Mouse (Mus musculus) cerebellum, postnatal 25 days (tissue): Measurements from ENCODE around the gene Map4k2.
A peak's percentile ranks its signal among the peaks of the same experiment; 100 is the strongest.
"Not testable (repeated sequence)": the region's sequence is repeated elsewhere in the genome, so short reads cannot be mapped to it uniquely, and the experiment has no call there.

Experiments used
- DNase-seq, 2 experiments: peaks; one replicate each; pipeline ENCODE4 v3.0.0; 2021; ENCODE audit warnings: mixed read lengths in 2 of 2

Map4k2 gene

DNA sequence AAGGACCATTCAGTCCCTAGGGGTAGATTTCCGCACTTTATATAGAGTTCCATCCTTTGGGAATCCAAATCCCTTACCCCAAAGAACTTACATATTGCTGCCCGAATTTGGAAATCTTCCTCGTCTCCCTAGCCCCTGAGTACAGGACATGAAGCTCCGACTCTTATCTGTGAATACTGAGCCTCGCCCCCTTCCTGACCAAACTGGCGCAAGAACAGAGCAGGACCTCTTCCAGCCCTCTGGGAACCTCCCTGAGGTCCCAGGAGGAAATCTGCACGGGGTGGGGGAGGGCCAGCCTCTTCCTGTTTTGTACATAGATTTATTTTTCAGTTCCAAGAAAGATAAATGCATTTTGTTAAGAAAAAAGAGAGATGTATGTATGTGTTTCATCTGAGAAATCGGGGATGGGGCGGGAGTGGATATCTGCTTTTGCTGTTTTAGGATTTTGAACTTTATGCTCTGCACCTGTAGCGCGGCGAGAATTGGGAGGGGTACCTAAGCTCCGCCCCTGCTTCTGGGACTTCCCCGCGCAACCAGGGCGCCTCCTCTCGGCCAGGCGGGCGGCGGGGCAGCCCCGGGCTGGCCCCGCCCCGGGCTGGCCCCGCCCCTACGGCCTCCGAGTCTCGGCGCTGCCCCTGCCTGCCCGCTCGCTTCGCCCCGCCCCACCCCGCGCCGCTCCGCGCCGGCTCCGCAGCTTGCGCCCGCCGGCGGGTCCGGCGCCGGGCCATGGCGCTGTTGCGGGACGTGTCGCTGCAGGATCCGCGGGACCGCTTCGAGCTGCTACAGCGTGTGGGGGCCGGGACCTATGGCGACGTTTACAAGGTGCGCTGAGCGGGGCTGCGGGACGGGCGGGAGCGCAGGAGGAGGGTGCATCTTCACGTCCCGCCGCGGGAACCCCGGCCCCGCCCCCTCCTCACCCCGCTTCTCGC, at the start of gene Map4k2:
Gene Map4k2 (plus strand): TSS at position 612 of the 929 bp plus-strand sequence.
- peak; percentile 88 to 95 for DNase-seq

DNA sequence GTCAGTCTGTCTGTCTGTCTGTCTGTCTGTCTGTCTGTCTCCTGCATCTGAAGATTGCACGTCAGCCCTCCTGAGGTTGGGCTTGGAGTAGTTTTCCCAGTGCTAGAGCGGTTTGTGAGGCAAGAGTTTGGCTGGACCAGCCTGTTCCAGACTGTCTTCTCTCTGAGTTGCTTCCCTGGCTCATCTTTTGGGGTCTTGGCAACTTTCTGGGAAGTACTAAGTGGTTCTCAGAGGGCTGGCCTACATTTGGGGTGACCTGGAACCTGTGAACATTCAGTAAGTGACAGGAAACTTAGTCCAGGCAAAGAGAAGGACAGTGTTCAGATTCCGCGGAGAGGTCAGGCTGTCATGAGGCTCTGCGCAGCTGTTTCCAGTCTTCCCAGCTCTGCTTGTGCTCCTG, 48.7 kb upstream of the Map4k2 start:
- DNase-seq, result no peak

DNA sequence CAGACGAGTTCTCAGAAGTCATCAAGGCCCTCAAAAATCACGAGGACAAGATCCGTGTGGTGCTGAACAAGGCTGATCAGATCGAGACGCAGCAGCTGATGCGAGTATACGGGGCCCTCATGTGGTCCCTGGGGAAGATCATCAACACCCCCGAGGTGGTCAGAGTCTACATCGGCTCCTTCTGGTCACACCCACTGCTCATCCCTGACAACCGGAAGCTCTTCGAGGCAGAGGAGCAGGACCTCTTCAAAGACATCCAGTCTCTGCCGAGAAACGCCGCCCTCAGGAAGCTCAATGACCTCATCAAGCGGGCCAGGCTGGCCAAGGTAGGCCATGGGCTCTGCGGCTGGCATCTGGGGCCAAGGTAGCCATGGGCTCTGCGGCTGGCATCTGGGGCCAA, 46.6 kb upstream of the Map4k2 start:
- no peak for DNase-seq

DNA sequence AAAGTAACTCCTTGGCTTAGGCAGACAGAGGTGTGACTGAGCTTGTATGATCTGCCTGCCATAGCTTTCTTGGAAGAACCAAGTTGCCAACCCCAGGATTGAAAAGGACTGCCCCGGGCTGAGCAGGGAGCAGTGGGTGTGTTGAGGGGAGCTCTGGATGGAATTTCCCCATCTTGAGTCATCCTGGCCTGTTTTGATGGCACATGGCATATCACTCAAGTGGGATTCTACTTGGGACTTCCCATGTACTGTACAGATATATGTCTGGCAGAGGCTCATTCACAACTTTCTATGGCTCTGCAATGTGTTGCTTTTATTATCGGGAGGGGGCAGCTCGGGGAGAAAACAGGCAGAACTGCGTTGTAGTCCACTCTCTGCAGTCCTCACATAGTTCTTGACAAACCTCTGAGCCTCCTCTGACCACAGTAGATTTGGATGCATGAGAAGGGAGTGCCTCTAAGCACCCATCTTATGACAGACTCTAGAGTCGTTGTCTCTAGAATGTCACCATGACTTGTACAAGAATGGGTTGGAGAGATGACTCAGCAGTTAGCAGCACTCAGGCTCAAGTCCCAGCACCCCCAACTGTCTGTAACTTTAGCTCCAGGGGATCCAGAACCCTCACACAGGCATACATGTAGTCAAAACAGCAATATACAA, 44.3 kb upstream of the Map4k2 start:
- DNase-seq, result no peak

DNA sequence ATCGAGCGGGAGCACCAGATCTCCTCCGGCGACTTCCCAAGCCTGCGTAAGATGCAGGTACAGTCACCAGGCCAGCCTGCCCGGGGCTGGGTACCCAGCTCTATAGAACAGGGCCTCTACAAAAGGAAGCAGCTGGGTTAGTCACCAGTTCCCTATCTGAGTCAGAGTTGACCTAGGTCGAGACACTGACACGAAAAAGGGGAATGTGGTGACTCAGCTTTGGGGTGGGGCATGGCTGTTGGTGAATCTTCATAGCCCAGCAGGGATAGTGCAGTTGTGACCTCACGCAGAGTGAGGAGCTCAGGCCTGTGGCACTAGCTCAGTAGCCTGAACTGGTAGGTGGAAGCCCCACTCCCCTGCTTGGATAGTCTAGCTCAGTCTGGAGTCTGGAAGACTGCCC, 43.3 kb upstream of the Map4k2 start:
- DNase-seq, result no peak

DNA sequence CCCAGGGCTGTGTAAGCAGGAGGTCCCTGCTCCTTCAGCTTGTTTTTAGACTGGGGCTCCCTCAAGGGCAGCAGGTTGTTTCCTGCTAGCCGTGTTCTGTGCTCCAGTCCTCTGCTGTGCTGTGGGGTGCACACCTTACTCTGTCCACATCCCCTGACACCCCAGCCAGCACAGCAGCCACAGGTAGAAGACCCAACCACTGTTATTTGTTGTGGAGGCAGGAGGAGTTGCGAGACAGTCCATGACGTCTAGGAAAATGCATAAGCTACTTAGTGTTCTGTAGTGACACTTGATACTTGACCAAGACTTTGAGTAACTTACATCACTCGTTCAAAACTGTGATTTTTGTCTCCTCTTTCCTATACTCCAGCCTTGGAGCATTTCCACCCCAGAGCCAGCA, 41.9 kb upstream of the Map4k2 start:
- no peak for DNase-seq

DNA sequence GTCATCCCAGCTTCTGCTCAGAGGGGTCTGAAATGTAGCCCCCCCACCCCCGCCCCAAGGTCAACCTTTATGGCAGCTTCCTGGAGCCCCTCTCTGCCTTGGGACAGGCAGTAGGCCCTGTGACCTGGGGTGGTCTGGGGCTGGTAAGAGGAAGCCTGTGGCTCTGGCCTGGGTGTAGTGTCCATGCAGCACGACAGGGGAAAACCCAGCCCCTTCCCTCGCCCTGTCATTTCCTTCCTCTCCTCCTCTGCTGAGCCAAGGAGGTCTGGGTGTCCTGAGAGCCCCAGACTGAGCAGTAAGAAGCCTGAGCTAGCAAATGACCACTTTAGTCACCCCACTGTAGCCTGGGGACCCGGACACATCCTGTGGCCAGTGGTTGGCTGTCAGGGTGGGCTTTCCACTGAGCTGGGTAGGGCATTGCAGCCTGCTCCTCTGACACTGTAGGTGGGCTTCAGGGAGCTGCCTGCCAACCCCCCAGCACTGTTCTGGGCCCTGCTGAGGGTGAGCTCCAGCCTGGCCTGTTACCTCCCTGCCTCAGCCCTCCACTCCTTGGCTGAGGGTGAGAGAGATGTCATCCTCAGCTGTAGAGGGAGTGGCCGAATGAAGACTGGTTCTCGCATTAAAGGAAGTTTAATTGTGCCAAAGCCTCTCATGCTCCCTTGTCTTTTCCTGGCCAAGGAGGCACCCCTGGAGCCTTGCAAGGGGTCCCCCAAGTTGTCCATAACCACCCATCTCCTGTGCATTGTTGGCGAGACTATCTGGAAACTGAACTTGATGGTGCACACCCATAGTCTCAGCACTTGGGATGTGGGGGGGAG, 41.3 kb upstream of the Map4k2 start:
- DNase-seq, result peak in 1 of 2 experiments; percentile 28

DNA sequence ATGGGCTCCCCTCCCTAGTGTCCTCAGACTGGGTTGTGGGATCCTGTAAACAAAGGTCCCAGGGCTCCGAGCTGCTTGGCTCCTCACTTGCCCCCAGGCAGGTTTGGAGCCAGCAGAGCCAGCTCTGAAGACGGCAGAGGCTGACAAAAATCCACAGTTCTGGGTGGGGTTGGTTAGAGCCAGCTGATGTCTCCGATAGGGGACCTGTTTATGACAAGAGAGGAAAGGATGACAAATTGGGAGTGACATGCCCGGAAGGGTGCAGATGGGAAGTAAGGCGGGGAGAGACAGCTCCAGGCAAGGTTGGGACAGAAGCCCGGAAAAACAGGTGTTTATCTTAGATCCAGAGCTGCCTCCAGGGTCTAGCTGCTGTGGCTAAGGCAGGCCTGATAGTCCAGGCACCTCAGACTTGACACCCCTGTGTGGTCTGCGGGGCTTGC, 40.5 kb upstream of the Map4k2 start:
- peak in 1 of 2 experiments; percentile 60 for DNase-seq

DNA sequence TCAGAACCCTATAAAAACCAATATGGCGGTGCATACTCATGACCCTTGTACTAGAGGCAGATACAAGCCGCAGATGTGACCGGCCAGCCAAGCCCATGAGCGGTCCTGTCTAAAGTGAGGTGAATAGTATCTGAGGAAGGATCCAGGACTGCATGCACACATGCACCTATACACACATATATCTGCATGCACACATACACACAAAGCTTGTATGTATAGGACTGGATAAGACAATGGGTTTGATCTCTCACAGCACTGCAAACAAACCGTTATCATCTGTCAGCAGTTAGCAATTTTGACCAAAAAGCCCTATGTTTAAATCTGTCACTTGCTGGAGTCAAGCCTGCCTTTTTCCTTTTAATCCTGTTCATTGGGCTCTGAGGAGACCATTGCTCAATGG, 38.8 kb upstream of the Map4k2 start:
- DNase-seq, result peak in 1 of 2 experiments; percentile 49

DNA sequence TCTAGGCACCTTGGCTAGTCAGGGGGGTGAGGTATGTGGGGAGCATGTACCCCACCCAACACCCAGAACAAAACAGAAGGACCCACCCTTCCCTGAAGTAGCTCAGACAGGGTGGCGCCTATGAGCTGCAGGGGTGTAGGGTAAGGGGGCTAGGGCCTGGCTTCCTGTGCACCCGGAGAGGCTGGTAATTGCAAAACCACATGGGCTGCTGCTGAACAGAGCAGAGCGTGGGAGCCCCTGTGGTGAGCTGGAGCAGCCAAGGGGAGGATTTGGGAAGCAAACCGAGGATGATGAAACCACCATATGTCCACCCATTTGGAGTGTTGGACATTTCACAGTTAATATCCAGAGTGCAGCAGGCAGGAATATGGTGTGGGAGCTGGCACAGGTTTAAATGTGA, 38.4 kb upstream of the Map4k2 start:
- DNase-seq, result peak; percentile 93 to 94

DNA sequence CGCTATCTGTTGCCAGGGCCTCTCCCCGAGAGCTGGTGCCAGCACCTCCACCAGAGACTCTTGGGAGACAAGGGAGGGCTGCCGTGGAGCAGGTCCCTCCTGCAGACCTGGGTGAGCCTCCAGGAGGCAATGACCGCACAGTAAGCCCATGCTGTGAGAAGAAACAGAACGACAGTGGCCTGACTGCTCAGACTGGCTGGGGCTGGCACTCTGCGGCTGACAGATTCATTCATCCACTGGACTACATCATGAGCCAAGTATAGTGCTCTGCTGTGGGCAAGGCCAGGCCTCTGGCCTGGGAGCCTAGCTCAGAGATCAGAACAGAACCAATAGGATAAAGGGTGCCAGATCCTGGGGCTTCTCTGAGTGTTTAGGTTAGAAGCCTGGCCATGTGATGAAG, 37.1 kb upstream of the Map4k2 start:
- DNase-seq, result peak; percentile 63 to 73

DNA sequence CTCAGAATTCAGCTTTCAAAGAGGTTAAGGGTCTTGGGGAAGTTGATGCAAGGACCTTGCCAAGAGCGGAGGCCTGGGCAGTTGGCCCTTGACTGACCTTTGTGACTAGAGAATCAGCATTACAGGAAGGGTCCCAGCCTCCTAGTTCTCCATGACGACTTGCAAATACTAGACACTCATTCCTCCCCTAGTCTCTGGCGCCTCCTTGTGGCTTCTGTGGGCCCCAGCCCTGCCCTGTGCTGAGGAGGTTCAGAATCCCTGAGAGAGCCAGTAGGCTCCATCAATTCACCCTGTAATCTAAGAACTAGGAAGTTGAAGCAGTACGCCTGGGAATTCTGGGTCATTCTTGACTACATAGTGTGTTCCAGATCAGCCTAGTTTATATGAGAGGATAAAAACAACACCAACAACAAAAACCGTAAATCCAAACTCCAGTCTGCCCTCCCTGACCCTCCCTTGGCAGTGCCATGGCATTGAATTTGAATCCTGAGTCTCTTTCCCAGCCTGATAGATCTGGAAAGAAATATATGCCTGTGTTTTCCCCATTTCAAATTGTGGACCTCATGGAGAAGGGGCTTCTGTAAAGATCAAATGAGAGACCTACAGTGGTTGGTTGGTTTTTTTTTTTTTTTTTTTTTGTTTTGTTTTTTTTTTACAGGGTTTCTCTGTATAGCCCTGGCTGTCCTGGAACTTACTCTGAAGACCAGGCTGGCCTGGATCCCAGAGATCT, 36.0 kb upstream of the Map4k2 start:
- peak; percentile 92 to 95 for DNase-seq

DNA sequence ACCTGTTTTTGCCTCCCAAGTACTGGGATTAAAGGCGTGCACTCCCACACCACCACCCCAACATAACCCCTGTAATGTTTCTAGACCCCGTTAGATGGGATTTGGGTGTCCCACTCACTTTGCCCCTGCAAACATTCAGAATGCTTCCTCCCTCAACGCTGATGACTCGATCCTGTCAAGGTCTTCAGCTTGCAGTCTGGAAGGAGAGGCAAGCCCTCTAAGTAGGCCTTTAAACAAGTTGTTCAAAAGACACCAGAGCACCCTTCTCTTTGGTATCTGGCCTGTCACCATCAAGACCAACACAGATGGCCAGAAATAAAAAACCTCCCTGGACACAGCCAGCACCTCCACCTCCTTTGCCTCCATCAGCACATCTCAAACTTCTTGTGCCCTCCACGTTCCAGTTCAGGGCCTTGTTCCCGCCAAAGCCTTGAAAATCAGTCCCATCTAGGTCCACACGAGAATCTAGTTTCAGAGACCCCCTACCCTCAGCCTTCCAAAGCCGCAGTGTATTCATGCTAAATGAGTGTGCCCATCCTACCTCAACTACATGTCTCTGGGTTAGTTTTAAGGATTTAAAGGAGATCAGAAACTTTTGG, 35.3 kb upstream of the Map4k2 start:
- DNase-seq, result no peak

DNA sequence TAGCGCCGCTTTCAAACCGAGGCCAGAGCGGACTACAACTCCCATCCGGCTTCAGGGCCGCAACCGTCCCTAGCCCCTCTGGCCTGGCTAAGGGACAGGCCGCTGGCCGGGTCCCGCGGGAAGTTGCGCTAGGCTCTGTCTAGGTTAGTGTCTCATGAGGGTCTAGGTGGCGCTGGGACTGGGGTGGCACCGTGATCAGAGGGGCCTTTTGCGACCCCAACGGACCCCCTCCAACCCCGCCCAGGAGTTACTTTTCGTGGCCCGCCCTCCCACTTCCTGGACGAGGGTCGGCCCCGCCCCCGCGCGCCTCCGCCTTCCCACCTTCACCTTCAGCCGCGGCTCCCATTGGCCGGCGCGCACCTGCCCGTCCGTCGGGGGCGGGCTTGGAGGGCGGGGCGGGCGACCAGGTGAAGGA, 34.8 kb upstream of the Map4k2 start, which contains the start of gene Cdc42bpg:
Gene Cdc42bpg (plus strand): TSS at position 320 of the 415 bp plus-strand sequence.
- DNase-seq, result peak; percentile 96 to 98

DNA sequence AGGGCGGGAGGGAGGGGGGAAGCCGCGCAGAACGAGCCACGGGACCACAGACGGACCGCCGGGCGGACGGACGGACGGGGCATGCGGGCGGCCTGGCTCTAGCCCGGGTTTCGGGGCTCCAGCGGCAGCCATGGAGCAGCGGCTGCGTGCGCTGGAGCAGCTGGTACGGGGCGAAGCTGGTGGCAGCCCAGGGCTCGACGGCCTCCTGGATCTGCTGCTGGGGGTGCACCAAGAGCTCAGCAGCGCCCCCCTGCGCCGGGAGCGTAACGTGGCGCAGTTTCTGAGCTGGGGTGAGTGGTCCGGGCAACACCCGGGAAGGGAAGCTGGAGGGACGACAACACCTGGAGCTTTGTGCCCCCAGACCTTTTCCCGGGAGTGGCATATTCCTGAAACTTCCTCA, 34.3 kb upstream of the Map4k2 start:
- DNase-seq, result peak; percentile 84 to 89

DNA sequence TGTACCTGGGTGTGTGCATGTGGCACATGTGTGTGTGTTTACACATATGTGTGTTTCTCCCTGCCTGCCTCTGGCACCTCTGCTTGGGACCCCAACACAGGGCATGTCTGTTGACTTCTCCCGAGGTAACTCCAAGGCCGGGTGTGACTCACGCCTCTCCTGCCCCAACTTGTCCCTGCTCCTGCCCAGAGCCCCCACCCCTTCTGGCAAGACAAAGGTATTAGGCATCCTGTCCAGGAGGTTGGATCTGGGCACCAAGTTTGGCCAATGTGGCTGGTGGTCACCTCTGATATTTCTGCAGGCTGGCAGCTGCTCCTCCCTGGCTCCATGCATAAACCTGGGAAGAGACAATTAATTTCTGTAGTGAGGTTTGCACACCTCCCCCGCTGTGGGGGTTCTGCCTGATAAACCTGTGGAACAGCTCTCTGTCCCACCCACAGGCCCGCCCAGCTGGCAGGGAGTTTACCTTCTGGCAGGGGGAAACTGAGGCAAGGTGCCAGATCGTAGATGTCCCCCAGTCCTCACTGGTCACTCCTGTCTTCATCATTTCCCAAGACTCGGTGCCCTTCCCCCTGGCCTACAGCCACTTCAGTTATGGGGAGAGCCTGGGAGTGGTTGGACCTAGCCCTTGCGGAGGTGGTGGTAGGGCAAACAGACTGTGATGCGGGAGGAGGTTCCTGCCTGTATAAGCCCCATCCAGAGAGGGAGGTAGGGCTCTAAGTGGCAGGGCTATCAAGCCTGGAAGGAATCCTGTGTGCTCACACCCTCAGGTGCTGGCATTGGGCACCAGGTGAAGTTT, 33.0 kb upstream of the Map4k2 start:
- peak; percentile 52 to 61 for DNase-seq

DNA sequence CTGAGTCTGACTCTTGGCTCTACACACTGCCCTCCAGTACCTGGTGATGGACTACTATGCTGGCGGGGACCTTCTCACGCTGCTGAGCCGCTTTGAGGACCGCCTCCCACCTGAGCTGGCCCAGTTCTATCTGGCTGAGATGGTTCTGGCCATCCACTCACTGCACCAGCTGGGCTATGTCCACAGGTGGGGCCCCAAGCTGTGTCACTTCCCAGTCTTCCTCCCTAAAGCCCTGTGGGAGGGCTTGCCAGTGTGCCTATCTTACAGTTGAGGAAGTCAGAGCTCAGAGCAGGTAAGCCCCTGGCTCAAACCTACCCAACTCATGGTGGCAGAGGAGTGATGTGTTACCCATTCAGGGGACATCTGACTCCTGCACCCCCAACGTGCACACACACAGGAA, 30.8 kb upstream of the Map4k2 start:
- peak; percentile 59 to 69 for DNase-seq

DNA sequence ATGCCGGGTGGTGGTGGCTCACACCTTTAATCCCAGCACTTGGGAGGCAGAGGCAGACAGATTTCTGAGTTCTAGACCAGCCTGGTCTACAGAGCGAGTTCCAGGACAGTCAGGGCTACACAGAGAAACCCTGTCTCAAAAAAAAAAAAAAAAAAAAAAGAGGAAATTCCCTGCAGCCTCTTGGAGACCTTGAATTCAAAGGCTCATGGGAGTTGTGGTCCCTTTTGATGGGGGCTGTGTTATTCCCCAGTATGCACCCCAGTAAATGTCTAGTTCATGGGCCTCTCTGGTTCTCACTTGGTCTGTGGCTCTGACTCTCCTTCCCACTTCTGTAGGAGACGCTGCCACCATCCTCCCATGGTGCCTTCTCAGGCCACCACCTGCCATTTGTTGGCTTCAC, 29.2 kb upstream of the Map4k2 start:
- DNase-seq, result not testable (repeated sequence)

DNA sequence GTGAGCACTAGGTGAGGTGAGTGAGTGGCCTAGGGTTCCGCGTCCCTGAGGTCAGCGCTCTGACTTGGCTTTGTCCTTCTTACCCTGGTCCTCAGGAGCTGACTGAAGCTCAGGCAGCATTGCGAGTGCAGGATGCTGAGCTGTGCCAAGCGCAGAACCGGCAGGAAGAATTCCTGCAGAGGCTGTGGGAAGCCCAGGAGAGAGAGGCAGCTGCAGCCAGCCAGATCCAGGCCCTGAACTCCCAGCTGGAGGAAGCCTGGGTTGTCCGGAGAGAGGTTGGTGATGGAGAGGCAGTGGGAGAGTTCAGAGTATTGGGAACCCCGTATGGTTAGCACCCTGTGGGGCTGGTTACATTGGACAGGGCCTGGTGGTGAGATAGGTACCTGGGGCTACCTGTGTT, 27.1 kb upstream of the Map4k2 start:
- DNase-seq, result peak in 1 of 2 experiments; percentile 59

DNA sequence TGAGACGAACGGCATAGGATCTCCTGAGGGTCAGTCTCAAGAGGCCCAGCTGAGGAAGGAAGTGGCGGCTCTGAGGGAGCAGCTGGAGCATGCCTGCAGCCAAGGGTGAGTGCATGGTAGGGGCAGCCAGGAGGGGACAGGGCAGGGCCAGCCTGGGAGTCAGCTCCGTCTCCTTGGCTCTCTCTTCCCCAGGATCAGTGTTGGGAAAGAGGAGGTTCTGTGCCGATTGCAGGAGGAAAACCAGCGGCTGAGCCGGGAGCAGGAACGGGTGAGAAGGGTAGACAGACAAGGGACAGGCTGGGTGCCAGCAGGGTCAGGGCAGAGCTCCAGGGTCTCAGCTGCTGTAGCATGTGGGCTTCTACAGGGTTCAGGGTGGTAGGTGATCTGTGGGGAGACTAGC, 26.4 kb upstream of the Map4k2 start:
- DNase-seq, result peak in 1 of 2 experiments; percentile 44

DNA sequence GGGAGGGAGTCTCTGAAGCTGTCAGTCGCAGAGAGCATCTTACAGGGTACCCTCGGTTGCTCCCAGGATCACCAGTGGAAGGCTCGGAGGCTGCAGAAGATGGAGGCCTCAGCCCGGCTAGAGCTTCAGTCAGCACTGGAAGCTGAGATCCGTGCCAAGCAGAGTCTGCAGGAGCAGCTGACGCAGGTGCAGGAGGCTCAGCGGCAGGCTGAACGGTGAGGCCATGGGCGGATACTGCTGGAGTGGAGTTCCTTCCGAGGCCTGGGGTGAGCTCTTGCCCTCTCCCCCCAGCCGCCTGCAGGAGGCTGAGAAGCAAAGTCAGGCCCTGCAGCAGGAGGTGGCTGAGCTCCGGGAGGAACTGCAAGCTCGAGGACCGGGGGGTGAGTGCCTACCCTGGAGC, 25.4 kb upstream of the Map4k2 start:
- peak; percentile 78 to 83 for DNase-seq
